Mouse (Mus musculus) megakaryocyte-erythroid progenitor cell, adult 5-6 weeks (primary cell): ENCODE results near the gene Nmt1. TPM values are rescaled to one million over a fixed set of nuclear protein-coding genes. Genes with fewer than 3 reads are reported as not detected.

Experiments
- ATAC-seq: replicated peaks from 2 replicates; pipeline ENCODE4 v1.8.0; 2016; ENCODE audit warnings: mild to moderate bottlenecking, inconsistent platforms; ENCODE audit not compliant: severe bottlenecking, poor library complexity, low FRiP score, low TSS enrichment
- total RNA-seq, 2 experiments: library from RNA; stranded (forward) in 1 of 2; stranded (reverse) in 1 of 2; fragments of 200-1000, 215-1000 nt in 1 of 2; fragments of >200 nt in 1 of 2; fragmentation: Nextera tagmentation in 1 of 2; gene quantifications; 2 replicates each; pipeline ENCODE4 v1.2.3; 2014 to 2017

Gene Nmt1
- total RNA-seq, 2 experiments from 2014 or later, result 33.2 to 42.0 TPM

DNA sequence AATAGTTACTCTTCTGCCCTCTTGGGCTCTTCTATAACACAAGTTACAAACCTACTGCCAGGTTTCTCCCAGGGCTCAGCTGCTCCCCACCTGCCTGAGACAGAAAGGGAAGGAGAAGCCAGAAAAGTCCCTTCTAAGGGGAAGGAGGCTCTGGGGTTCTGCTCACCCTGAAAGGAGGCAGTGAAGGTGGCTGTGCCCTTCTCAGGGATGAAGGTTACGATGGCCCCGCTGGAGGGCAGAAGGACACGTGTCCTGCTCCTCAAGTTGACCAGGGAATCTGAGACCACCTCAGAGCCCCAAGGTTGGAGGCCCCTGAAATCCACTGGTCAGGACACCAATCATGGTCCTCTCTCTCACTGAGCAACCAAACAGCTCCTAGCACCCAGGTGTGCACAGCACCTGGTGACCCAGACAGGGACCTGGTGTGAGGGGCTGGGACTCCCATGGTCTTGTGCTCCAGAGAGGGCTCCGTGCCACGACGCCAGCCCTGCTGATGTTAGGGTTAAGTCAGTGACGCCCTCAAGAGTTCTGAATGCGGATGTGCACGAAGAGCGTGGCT lies 42.4 kb downstream of the Nmt1 start:
- no peak for ATAC-seq

DNA sequence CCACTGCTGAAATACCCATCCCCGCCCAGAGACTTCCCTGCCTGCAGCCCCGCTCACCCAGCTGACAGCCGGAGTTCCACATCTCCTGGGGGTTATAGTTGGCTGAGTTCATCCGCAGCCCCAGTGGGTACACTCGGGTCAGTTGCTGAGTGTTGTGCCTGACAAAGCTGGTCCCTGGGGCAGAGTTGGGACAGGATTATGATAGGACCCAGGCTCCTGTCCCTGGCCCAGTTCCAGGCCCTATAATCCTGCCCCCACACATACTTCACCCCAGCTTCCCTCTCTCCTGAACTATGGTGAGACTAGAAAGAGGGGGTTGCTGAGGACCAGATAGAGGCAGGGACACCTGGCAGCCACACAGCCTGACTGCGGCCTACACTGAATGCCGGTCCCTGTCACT lies 45.7 kb downstream of the Nmt1 start:
- ATAC-seq, result no peak

DNA sequence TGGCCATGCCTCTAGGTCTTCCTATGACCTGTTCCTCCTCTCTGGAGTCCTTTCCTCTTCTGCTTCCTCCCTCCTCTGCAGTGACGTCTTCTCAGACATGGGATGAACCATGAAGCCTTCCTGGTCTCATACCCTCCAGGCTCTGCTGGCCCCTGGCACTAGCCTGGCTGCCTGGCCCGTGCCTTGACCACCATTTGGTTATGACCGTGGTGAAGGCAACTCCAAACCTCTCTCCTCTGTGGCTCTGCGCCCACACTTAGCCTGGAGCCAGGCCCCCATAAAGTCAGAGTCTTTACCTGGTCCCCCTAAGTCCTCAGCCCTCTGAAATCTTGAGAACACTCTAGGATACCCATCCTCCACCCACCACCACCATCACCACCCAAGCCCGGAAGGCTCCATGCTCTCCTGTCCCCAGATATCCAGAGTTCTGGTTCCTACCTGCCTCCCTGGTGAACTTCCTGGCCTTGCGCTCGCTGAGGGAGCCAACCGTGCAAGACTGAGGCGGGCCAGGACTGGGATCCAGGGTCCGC lies 46.2 kb downstream of the Nmt1 start:
- no peak for ATAC-seq

DNA sequence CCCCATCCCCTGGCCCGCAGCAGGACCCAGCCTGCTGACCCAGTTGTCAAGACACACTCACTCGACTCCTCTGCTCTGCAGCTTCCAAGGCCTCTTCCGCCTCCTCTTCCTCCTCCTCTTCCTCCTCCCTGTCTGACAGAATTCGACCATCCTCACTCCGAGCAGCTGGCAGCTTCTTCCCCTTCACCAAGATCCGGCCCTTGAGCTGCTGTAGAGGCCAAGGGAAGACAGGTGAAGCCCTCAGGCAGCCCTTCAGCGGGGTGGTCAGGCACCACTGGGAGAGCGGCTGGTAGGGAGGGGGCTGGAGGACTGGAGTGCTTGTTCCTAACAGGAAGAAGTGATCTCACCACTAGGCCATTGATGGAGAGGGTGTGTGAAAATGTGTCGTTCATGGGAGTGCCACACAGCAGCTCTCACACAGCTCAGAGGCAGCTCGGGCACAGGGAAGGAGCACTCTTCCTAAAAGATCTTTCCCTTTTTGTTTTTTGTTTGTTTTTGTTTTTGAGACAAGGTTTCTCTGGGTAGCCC lies 46.9 kb downstream of the Nmt1 start:
- ATAC-seq, result no peak

DNA sequence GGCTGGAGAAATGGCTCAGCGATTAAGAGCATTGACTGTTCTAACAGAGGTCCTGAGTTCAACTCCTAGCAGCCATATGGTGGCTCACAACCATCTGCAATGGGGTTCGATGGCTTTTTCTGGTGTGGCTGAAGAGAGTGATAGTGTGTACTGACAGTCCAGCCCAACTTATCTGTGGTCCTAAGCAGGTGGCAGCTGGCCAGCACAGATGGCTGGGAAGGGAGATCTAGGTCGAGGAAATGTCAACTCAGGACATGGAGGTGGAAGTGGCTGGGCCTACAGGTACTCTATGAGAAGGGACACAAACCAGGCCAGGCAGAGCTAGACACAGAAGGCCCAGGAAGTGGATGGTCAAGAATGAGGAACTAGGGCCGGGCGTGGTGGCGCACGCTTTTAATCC lies 48.0 kb downstream of the Nmt1 start:
- peak; percentile 48 for ATAC-seq

DNA sequence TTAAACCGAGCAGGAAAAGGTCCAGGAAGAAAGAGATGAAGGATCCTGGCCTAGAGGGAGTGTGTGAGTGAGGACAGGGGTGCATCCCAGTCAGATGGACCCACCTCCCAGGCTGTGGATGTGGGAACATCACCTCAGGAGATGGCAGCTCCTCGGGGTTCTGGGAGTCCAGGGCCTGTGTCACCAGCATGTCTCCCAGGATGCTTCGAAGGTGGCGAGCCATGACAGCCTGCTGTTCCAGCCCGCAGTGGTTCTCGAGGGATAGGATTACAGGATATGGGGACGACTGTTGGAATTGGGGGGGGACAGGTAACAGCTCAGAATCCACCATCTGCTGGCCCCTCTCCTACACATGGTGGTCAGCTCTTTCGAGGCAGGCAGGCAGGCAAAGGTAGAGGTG lies 48.6 kb downstream of the Nmt1 start:
- no peak for ATAC-seq

DNA sequence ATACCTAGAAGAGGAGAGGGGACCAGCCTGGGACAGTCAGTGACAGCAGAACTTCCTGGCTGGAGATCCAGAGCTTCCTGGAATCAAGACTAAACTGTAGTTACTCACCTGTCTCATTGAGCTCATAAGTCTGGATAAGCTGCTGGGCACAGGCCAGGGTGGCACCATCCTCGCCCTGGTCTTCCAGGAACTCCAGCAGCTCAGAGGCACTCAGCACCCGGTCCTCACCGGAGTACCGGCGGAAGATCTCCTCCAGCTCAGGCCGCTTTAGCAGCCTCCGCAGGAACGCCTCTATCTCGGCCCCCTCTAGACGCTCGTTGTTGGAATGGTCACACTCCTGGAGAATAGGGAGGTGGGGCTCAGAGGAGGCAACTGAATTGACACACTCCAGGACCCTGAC lies 50.1 kb downstream of the Nmt1 start:
- no peak for ATAC-seq

DNA sequence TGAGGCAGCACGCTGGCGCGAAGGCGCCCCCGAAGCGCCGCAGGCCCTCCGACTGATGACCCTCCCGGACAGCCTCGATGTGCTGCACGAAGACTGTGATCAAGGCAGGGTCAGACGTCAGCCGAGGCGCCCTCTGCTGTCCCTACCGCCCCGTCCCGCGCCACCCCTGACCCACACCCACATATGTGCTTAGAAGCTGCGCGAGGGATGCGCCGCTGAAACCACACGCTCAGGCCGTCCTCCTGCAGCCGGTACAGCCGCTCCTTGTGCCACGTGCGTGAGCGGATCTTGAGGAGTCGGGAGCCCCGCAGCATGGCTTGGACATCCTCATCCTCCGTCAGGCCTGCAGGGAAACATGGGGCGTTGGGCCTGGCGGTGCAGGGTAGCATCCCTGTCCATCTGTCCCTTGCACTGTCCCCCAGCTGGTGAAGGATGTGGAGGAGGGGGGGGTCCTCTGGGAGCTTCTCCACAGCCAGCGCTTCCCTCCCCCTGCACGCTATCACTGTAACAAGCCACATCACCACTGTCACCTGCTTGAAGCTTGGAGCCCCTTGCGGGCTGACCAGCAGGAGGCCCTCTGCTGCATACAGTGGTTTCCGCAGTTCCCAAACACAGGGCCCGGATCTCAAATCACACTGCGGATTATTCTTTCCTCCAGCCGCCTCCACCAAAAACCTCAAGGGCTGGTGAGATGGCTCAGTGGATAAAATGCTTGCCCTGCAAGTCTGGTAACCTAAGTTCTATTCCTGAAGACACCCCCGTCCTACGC lies 52.5 kb downstream of the Nmt1 start:
- peak; percentile 27; the same call in 1 of the 2 replicates for ATAC-seq

DNA sequence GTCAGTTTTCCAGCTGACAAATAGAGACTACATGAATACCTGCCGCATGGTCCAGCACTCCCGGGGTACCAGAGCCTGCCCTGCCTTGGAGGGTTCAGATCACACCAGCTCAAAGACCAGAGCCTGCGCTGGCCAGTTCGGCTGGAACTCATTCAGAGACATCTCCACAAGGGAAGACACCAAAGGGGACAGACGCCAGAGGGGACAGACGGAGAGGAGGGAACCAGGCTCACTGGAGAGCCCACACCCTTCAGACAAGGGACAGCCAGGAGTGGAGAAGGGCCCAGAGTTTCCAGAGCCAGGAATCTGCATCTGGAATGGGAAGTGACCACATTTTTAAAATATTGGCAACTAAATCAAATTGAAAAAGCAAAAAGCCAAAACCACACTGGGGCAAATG lies 53.6 kb downstream of the Nmt1 start:
- ATAC-seq, result no peak

DNA sequence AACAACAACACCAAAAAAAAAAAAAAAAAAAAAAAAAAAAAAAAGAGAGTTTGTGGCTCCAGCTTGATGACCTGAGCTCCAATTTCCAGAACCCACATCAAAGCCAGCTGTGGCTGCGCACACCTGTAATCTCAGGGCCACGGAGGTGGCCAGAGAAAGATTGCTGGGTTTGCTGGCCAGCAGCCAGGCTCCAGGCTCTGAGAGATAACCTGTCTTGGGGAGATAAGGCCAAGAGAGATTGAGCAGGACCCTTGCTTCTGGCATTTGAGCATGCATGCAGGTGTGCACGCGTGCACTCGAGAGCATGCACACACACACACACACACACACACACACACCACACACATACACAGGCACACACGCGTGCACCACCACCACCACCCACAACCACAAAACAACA lies 65.3 kb downstream of the Nmt1 start:
- ATAC-seq, result peak; percentile 29

DNA sequence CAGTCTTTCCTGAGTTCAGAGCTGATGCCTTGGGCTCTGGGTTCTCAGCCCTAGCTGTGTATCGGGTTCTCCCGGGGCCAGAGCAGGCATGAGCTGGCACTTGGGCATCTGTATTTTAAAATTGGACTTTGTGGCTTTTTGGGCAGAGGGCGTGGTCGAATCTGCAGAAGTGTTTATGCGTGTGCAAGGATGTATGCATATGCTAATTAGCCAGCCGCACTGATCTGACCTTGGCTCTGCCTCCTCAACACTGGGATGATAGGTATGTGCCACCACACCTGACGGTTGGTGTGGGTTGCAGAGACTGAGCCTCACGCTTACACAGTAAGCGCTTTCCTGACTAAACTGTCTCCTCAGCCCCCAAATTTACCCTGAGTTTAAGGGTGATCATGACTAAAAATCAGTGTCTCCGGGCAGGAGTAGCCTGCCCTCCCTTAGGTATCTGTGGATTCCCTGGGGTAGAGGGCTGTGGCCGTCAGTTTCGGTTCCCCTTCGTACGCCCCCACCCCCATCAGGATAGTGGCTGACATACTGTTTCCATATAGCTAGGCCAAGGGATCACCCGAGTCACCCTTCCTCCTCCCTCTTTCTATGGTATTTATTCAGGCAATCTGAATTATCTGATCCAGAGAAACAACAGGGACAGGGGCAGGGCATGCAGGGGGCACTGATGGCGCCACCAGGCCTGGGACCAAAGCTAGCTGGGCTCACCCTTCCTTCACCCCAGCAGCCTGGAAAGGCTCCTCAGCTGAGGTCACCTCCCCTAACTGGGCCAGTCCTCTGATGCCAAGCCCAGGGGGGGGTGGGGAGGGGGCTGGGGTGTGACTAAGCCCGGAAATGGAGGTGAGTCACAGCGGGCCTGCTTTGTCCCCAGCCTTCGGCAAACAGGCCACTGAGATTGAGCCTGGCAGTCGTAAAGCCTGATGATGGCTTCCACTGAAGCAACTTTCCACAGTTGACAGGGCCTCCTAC lies 66.2 kb downstream of the Nmt1 start:
- ATAC-seq, result peak; percentile 23; the same call in 1 of the 2 replicates

DNA sequence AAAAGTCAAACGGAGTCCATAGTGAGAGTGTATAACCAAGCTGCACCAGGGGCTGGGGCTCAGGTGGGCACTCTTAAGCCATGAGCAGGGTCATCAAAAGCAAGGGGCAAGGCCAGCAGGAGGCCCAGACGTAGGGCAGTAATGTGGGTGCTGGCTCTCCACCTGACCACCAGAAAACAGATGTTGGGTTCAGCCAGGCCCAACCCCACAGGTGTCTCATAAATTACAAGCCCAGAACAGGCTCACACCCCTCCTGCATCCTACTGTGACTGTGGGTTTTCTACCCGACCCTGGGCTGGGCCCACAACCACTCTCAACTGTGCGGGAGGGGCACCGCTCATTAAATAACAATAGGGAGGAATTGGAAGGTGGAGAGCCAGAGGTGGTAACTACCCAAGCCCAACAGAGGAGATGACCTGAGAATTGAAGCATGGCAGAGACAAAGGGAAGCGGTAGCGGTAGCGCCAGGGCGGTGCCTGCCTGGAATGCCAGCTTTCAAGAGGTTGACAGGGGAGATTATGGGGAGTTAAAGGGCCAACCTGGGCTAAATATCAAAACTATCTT lies 67.2 kb downstream of the Nmt1 start:
- no peak for ATAC-seq

DNA sequence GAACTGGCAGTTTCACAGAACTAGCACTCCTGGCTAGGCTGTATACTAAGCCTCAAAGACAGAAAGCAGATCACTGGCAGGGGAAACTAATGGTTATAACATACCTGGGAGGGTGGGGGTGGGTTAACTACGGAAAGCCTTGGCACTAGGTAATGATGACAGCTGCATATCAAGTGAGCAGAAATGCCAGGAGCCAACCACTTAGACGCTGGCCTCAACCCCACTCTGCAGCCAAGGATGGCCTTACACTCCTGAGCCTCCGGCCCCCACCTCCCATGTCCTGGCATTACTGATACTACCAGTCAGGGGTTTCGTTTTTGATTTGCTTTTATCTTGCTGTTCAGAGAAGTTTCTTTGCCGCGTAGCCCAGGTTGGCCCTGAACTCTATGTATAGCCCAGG lies 67.8 kb downstream of the Nmt1 start:
- no peak for ATAC-seq

DNA sequence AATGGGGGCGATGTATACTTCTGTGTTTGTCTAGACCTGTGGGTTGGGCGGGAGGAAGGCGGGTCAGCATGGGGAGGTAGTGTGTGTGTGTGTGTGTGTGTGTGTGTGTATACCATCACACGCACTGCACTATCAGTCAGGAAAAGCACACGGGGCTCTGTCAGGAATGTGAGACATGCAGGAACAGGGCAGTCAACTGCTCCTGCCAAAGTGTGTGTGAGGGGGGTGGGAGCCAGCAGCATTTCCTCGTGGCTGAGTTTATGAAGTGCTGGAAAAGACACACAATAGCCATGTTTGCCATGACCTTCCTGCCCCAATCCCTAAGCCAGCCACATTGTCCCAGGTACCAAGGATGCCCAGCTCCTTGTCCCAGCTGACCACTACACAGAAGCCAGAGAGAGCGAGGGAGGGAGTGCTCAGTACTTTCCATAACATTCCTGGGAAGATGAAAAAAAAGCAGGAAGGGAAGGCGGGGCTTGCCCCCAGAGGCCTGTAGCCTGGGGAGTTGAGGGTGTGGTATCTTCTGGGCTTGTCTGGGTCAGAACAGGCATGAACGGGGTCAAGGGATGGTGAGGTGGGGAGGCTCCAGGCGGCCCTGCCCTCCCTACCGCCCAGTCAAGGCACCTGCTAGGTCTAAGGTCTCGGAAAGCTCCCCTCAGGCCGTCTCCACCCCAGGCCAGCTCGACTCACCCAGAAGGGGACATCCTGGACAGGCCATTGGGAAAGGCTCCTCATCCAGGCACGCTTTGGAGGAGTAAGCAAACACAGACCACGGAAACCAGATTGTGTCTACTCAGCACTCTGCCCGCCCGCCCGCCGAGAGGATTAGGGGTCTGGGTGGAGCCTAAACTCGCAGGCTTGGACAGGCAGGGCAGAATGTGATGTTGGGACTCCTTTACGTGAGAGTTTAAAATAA lies 69.2 kb downstream of the Nmt1 start:
- ATAC-seq, result no peak

DNA sequence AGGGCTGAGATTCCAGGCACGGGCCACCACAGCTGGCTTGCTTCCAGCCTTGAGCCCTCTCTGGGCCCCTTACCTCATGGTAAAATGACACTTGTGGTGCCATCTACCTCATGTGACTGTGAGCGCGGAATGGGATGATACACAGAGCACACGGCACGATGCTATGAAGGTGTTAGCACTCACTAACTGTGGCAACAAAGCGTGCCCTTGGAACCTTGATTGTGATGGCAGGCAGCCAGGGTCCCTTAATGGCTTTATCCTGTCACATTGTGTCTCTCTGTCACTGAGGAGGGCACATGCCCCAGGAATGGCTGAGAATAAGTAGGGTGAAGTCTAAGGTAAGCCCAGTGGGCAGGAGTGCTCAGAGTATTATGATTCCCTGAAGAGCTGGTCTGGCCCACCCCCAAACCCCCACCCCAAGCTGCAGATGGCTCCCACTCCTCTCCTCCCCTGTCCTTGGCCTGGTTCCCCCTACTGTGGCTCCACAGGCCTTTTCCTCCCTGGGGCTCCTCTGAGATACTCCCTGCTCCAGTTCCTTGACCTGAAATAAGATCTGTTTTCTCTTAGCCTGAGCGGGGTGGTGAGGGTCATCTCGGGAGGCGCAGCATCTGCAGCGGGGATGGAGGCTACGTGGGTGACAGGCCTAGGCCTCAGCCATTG lies 70.7 kb downstream of the Nmt1 start:
- ATAC-seq, result no peak

DNA sequence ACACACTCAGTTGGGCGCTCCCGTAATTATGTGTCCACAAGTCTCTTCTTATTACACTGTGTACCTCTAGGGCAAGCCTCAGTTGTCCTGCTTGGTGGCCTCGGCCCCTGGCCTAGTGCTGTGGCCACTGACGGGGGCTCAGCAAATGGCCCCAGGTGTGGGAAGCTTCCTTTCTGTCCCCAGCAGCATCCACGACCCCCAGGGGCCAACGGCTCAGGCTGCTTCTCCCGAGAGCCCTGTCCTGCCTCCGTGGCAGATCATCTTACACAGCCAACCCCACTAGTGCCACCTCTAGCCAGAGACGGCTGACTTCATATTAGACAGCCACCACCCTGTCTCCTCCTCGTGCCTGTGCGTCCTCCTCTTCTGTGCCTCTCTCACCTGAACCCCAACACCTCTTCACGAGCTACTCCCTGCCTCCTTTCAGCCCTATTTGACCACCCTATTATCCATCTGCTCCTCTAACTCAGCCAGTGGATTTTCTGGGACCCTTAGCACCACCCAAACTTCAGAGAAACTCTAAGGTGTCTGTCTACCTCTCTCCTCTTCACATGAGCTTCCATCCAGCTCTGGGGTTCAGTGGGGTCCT lies 71.5 kb downstream of the Nmt1 start:
- no peak for ATAC-seq

DNA sequence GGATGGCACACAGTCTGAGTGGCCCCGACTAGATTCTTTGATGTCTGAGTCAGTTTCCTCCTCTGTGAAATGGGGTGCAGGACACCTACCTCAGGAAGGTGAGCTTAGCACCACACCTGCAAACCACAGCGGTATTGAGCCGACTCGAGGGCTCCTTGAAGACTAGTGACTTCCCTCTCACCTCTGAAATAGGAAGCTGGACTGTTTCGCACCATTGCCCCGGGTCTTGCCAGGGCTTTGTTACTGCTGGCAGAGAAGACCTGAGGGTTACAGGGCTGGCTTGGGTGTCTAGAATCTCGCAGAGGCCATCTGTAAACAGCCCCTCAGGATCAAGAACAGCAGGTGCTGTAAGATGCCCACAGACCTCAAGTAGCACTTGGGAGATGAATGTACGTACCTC lies 72.4 kb downstream of the Nmt1 start:
- ATAC-seq, result no peak

DNA sequence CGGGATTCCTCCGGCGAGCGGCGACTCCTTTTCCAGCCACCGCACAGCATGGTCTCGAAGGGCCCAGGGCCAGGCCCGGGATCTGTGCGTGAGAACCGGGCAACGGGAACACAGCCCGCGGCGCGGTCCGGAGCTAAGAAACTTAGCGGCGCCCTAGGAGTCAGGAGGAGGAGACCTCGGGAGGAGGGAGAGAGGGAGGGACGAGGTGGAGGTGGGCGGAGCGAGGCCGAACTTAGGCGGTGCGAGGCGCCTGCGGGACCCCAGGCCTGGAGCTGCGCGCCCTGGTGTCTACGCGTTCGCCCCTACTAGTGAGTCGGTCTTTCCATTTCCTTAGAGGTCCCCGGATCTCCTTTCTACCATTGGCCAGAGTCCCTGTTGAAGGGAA lies 73.5 kb downstream of the Nmt1 start, which contains the start of the genes Plcd3 and Acbd4:
Gene Plcd3 (minus strand): TSS at position 178 of the 385 bp plus-strand sequence.
Gene Acbd4 (plus strand): TSS at position 202 of the 385 bp plus-strand sequence.
- peak; percentile 41 for ATAC-seq
